Mouse (Mus musculus): ENCODE results near the gene Arhgap42.

Gene Arhgap42

DNA sequence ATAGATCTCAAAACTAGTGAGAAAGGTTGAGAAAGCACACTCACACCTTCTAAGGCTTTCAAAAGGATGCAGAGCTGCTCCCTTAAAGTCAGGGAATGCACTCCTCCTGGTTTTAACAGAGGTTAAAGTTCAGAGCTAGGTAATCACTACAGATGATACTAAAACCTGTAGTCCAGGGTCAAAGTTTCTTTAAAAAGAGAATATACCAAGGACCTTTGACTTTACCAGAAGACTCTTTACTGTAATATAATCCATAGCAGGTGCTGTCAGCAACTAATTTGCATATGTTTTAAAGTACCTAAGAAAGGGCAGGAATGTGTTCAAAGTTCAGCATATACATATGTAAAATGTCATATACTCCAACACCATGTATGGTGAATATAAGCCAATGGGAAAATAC lies 30.7 kb downstream of the Arhgap42 start:
- no peak for DNase-seq

DNA sequence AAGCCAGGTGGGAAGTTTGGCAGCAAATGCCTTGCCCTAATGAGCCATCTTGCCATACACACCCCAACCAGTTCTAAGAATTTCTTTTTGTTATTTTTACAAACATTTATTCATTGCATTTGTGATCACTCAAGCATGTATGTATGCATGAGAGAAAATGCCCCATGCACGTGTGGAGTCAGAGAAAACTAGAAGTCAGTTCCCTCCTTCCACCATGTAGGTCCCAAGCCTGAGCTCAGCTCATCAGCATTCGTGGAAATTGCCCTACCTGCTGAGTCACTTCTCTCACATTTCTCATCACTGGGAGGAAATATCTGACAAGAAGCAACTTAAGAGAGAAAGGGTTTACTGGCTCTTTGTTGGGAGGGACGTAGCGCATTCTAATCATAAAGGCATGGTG lies 31.6 kb downstream of the Arhgap42 start:
- DNase-seq, result no peak

DNA sequence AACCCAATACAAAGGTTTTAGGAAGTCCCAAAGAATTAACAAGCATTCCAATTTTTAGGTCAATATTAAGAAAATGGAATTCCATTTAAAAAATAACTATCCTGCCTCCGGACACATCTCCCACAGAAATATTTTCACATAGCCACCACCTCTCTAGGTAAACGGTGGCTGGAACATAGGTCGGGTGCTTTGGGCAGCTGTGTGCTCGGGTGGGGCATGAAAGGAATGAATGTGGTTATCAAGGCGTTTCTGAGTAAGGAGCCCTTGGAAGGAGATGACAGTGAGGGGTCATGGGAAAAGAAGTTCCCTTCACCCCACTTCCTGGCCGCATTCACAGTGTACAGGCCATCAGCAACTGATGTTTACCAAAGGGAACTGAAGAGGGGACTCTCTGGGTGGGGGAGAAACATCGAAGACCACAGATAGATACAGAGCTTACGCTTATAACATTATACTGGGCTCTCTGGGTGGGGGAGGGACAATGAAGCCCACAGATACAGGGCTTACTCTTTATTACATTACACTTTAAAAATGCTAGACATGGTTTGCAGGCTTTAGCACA lies 38.0 kb downstream of the Arhgap42 start:
- DNase-seq, result no peak

DNA sequence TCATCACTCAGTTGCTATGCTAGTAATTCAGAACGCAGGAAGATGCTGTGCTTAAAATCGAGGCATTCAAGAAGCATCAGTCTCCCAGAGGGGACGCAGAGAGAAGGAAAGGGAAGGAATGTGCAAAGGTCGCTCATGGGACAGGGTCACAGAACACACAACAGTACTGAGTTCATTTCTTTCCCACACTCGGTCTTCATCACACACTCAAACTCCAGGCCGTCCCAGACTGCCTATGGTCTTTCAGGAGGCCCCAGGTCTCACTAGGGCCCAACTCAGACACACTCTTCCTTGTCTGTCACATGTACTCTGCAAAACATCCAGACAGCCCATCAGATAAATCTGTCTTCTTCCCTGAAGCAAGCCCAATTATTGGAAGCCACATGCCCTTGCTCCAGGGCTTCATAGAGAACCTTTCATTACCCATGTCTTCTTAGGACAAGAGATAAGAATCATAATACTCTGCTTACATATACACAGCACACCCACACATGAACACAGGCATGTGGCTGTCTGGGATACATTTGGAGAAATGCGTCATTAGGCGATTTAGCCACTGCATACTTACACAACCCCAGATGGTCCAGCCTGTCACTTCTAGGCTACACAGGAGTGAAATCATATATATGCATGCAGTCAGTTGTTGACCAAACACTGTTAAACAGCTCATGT lies 39.6 kb downstream of the Arhgap42 start:
- no peak for DNase-seq

DNA sequence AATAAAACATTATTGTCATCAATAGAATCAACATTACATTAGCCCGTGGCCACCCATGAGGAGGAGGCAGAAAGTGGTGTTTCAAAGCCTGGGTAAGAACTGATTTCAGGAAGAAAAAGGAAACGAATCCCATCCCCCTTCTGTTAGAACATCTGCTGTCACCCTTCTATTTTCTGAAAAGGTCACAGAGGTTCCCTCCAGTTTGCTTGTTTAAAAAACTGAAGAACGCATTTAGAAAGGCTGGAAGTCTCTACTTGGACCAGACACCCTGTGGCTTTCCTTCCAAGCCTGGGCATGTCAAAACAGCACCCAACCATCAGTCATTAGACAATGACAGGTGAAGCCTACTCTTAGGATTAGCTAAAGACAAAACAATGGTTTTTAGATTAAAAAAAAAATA lies 40.3 kb downstream of the Arhgap42 start:
- no peak for DNase-seq

DNA sequence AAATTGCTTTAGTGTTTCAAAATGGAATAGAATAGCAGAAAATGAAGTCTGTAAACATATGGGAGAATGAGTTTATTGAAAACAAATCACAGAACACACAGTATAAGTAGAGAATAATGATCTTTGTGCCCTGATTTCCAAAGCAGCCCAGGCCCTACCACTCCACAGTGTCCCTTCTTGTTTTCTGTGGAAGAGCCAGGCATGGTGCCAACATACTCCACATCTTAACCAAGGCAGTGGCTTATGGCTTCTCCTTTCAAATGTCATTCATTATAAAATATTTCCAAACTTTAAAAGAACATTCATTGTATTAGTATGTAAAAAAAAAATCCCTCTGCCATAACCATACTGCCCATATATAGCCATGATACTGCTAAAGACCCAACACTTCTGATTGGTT lies 42.9 kb downstream of the Arhgap42 start:
- no peak for DNase-seq

DNA sequence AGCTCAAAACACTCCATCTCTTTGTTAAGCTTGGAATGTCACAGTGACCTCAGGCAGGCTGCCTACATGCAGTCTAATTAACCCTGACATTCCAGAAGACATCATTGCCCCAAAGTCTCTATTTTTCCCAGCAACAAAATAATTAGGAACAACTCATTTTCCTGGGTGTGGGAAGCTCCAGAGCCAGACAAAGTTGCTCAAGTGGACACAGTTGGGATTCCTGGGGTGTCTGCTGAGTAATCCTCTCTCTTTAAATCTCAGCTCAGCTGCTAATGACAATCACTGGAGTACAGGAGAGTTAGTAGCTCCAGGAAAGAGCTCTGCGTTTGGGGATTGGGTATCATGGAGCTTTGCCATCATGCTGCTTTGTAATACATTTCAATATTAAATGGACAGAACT lies 44.4 kb downstream of the Arhgap42 start:
- DNase-seq, result no peak

DNA sequence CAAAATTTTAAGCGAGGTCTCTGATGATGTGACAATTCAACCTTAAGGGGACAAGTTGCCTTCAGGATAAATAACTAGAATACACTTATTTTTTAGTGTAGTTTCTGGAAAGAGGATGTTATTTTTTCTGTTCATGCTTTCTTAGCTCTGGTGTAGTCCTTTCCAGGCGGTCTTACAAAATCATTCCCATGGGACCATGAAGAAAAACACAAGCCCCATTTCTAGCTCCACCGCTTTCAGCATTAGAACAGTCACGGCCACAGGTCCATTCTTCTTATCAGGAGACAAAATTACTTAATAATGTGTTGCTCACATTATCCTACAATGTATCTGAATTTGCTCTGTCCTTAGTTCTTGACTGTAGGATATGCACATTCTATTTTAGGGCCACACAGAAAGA lies 46.2 kb downstream of the Arhgap42 start:
- DNase-seq, result no peak

DNA sequence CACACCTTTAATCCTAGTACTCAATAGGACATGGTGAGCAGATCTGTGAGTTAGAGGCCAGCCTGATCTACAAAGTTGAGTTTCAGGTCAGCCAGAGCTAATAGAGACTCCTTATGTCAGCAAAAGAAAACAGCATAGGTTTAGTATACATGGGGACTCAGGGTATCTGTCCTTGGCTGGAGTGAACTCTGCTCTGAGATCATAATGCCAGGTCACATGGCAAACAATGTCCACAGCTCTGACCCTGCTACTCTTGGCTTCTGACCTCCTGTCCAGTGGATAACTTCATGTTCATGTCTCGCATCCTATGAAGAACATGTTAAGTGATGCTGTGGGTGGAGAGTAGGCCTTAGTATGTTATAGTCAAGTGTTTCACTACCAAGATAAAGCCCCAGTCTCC lies 48.1 kb downstream of the Arhgap42 start:
- no peak for DNase-seq

DNA sequence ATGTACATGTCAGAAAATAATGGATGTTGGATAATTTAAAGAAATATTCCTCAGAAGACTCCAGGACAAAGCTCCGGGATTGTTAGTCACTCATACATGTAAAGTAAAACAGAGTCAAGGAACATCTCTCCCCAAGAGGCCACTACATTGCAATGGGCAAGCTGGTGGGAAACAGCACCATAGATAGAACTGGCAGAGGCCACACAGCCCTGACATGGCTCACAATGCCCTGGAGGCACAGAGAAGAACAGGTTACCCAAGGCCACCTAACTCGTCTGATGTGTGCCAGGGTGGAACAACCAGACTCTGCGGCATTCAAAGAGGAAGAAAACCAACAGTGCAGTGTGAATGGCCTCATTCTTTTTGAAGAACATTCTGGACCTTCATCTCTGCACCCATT lies 50.7 kb downstream of the Arhgap42 start:
- no peak for DNase-seq

DNA sequence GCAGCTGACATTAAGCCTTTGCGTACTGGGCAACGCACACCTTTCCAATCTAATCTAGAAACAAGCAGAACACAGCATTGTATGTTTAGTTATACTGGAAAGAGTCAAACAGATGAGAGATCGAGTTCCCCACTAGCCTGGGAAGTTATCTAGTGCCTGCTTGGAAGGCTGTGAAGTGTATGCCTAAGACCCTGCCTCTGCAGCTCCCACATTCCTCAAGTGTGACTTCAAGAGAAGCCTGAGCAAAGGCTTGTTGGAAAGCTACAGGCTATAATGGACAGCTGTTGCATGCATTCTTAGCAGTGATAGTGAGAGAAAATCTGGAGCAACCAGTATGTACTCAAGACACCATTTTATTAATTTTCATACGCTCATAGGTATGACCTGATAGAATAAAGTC lies 61.2 kb downstream of the Arhgap42 start:
- no peak for DNase-seq

DNA sequence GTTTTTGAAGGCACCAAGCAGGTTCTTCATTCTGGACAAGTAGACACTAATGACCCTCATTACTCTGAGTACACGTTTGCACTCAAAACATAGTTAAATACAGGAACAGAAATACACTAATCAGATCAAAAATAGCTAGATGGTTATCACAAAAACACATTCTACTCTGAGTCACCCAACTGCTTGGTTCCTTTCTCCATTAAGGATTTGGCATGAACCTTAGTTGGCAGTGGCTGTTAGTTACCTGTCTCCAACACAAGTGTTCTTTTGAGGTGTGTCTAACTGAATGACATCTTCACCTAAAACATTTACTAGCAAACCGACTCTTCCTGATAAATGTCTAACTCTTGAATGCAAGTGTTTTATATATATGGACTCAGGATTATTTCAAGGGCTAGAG lies 64.0 kb downstream of the Arhgap42 start:
- no peak for DNase-seq

DNA sequence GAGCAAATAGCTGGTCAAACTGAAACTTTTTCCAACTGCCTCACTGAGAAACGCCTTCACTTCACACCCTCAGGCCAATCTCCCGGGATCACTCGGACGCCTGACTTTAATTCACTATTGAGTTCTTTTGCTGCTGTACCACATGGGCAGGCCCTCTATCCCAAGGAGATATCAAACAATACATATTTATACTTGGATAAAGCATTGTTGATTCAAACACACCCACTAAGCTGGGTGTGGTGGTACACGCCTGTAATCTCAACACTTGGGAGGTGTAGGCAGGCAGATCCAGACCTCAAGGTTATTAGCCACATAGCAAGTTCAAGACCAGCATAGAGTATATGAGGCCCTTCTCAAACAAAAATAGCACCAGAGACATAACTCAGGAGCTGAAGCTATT lies 64.7 kb downstream of the Arhgap42 start:
- DNase-seq, result no peak

DNA sequence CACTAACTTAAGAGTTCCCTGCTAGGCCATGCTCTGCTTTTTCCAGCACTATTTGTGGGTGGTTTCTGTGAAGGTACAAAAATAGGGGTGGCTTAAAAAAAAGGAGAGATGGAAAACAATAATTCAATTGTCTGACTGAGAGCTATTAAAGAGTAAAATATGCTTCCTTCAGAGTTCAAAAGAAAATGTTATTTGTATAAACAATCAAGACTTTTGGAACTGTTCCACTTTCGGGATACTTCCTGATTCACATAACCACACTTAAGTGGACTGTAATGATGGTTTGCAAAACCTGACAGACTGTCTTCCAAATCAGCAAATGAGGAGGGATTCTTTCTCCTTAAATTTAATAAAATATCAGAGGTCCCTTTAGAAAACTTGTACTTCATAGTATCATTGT lies 65.8 kb downstream of the Arhgap42 start:
- DNase-seq, result no peak

DNA sequence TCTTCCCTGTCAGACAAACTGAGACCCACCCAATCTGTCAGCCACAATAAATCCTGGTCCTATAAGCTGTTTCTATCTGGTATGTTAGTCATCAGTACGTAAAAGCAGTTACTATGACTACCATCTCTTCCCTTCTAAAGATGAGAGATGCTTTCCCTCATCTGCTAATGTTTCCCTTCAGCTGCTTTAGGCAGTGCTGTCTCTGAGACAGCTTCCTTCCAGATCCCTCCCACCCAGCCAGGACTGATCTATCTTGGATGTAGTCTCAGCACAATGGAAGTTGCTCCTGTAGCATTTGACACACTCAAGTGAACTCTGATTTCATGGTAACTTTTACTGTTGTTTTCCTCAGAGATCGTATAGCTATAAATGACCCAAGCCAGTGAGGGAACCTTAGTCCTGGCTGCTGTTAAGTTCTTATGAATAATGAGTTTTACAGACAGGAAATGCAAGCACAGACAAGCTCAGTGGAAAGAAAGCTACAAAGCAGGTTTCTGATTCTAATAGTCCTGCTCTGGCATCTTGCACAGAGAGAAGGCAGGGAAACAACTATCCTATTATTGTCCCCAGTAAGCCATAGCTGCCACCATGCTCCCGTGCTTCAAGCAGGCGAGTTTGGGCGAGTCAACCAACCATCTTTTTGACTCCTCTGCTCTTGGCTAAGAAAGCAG lies 67.6 kb downstream of the Arhgap42 start:
- no peak for DNase-seq

DNA sequence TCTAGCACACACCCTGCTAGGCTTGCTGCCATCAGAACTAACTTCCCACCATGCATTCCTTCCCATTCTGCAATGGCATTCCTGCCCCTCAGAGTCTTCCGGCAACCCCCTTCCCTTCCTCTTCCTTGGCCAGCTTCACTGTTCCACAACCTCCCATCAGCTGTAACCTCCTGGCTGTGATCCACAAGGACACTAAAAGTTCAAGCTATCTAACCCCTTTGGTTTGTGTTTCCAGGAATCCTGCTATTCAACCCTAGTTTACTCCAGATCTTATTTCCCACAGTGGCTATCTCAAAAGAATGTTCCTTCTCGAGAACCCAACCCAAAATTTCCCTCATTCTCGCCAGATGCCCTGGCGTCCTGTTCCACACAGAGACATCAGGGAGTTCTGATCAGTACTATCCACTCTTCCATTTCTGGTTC lies 73.2 kb downstream of the Arhgap42 start:
- DNase-seq, result peak; percentile 11

DNA sequence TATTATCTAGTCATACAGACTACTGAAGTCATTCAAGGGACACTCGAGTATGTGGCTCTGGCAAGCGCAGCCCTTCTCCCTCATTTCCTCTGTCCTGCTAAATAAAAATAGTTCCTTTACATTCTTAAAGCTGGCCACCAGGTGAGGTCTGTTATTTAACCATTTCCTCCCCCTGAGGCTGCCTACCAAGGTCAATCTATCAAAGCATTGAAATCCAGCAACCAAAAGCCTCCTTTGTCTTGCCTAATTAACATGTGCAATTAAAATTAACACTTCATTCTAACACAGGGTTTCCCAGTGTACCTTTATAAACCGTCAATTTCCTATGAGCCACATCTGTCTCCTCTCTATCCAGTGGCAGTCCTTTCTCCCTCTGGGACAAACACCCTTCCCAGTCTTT lies 78.2 kb downstream of the Arhgap42 start:
- DNase-seq, result no peak

DNA sequence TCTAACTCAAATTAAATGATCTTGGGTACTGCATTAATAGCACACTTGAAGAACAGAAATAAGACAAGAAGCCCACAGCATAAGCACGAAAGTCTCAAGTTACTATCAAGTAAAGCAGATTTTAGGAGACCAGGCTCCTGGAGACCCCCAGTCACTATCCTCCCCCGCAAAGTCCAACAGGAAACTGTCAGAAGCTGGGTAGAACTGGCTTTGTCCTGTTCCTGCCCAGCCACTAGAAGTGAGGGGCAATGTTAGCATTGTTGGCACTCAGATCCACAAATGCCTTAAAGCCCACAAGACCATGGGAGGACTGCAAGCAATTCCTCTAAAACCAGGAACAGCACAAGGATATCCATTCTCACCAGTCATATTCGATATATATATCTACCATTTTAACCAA lies 80.7 kb downstream of the Arhgap42 start:
- no peak for DNase-seq

DNA sequence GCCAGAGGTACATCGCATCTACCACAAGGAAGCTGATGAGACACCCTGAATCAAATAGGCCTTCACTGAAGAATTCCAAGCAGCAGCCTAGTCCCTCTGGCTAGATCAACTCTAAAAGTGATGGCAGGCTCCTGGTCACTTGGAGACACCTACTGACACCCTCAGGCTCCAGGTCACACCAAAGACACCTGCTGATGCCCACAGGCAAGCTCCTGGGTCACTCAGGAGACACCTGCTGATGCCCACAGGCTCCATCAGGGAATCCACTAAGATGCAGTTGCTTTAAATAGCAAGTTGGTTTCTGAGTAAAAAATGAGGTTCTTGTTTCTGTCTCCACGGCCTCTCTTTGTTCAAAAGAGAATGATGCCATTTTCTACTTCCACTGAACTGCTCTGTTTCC lies 81.5 kb downstream of the Arhgap42 start:
- no peak for DNase-seq

DNA sequence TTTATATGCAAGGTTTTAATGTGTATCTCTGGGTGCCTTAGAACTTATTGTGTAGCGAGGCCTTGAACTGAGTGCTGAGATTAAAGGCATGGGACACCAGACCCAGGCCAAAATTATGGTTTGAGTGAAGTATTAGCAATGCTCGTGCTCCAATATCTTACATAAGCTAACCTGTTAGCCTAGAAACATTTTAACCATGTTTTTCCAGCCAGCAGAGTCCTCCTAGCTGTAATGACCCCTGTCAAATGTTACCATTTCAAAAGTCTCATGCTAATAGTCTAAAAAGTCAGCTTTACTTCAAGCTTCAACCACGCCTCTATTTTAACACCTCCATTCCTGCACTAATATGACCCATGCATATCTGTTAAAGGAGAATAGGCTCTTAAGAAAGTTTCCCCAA lies 84.3 kb downstream of the Arhgap42 start:
- no peak for DNase-seq

DNA sequence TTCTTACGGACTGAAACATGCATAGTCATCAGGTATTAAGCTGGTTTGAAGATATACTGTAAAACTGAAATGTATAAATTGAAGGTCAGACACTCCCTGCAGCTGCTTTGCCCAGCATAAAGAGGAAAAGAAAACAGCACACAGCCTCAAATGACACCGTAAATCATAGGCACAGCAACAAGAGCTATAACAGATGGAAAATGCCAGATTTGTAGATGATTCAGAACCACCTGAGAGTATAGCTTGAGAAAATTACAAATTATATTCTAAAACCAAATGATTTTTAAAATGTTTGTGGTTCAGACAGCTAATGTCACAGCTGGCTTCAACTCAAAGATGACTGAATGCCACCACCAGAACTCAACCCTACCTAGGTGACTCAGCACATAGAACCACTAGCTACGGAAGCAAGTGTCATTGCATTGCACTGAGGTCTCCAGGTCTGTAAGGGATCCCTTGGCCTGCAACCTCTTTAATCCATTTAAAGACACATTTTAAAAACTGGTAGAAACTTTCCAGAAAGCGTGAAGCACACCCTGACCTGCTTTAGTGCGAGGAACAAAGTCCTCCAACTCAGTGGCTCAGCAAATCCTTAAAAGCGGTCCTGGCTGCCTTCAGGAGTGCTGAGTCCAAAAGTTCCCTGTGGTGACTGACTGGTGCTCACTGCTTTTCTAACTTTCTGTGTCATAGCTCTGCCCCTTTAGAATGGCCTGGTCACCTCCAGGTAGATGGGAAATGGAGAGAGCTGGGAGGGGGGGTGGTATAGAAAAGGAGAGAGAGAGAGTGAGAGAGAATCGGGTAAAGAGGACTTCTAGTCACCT lies 94.4 kb downstream of the Arhgap42 start:
- DNase-seq, result peak; percentile 72

DNA sequence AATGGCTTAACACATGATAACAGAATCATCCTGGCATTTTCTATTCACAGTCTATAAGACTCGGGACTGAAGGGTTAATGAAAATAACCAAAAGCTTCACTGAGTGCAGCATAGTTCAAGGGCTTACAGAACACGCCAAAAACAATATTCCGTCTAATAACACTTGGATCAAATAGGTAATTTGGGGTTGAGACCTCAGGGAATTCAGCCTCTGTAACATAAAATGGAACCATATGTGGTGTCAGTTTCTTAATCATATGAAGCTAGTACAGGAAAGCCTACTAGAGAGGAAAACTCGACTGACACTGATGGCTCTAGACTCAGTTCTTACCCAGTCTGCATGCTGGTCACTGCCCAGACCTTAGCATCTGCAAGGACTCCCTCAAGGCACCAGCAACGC lies 95.8 kb downstream of the Arhgap42 start:
- DNase-seq, result no peak

DNA sequence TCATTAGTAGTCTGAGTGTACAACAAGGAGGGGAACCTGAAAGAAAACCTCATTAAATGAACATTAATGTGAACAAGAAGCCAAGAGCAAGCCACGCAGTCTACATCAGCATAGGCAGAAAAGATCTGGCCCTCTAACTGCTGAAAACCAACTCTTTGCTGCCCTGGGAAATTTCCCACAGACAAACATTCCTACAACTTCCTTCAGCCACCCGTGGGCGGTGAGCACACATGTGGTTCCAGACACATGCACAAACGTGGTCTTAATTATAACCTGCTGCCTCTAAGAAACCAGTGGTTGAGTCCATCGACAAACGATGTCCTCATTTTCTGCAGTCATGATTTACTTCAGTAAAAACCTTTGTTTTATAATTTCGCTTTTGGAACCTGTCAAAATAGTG lies 96.3 kb downstream of the Arhgap42 start:
- no peak for DNase-seq

DNA sequence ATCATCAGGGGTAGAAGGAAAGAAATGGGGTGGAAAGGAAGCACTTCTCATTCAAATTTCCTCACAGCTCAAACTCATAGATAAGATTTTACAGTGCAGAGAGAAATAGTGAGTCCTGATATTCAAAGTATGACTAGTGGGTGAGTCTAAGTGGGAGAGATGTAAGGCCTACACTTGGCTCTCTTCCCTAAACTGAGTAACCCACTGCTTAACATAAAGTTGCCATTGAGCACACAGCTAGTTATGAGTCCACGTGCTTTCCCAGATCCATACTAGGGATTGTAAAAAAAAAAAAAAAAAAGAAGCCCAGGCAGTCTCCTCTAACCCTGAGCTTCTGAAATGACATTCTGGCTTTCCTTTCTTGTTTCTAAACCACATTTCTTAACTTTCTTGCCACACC lies 96.8 kb downstream of the Arhgap42 start:
- DNase-seq, result no peak

All from kidney, adult 11 months (tissue).